Mouse (Mus musculus) frontal cortex, postnatal 10 days (tissue): ENCODE measurements at regions not wholly inside any gene's neighbourhood (a gene's known extent, or its start where the extent isn't known, plus 50 kb on each side); places are given as distances from the start of the nearest gene placed in this dataset.

ENCODE experiments used
- DNase-seq, 2 experiments: peaks; one replicate each; pipeline ENCODE4 v3.0.0; 2022; ENCODE audit warnings: low spot score in 2 of 2, mixed read lengths in 1 of 2

- no peak for DNase-seq
Measured at GRCm38 (mm10) chr14:68806646-68807045, 487.5 kb downstream of the Synb start.

- DNase-seq = no peak
Measured at GRCm38 (mm10) chr14:68784395-68784794, 509.7 kb downstream of the Synb start.

- no peak for DNase-seq
Measured at GRCm38 (mm10) chr14:68783216-68783615, 510.9 kb downstream of the Synb start.

- DNase-seq = no peak
Measured at GRCm38 (mm10) chr14:68770411-68770810, 523.7 kb downstream of the Synb start.

- no peak for DNase-seq
Measured at GRCm38 (mm10) chr14:68762916-68763315, 531.2 kb downstream of the Synb start.

GRCm38 (mm10) chr14:68744661-68745060 lies 549.4 kb downstream of the Synb start:
- no peak for DNase-seq

GRCm38 (mm10) chr14:68738474-68738873 lies 555.6 kb downstream of the Synb start:
- DNase-seq = no peak

GRCm38 (mm10) chr14:68735756-68736155 lies 558.3 kb downstream of the Synb start:
- DNase-seq = peak; percentile 54 to 73

- DNase-seq = no peak
Measured at GRCm38 (mm10) chr14:68721156-68721555, 572.9 kb downstream of the Synb start.

- no peak for DNase-seq
Measured at GRCm38 (mm10) chr14:68719429-68720160, 574.5 kb downstream of the Synb start.

- no peak for DNase-seq
Measured at GRCm38 (mm10) chr14:68718846-68719245, 575.3 kb downstream of the Synb start.
